Mouse (Mus musculus) hindbrain, postnatal 0 days (tissue): ENCODE results near the gene Cdk18. TPM values are rescaled to one million over a fixed set of nuclear protein-coding genes. Genes with fewer than 3 reads are reported as not detected.

Experiments used
- ATAC-seq: fragments of 200-750 bp; cut with Nextera tagmentation; 2 replicates; pipeline ENCODE4 v1.8.0; 2017; ENCODE audit warnings: mild to moderate bottlenecking, moderate TSS enrichment, moderate library complexity
- DNase-seq: peaks from one replicate; pipeline ENCODE4 v3.0.0-alpha.2; 2015; ENCODE audit warnings: low spot score
- H3K27ac ChIP-seq: fragments of 300-500 bp; sonication (generic); 2 replicates; pipeline ENCODE4 v1.5.1; 2014; ENCODE audit warnings: mild to moderate bottlenecking
- H3K27me3 ChIP-seq: fragments of 300-500 bp; sonication (generic); 2 replicates; pipeline ENCODE4 v1.6.1; 2014; ENCODE audit warnings: low read length, mixed read lengths; ENCODE audit not compliant: insufficient read depth
- H3K36me3 ChIP-seq: fragments of 300-500 bp; sonication (generic); 2 replicates; pipeline ENCODE4 v1.6.1; 2014; ENCODE audit warnings: low read length, mixed read lengths; ENCODE audit not compliant: insufficient read depth
- H3K4me1 ChIP-seq: fragments of 300-500 bp; sonication (generic); 2 replicates; pipeline ENCODE4 v1.6.1; 2014; ENCODE audit warnings: antibody characterized with exemption, low read length, mixed read lengths; ENCODE audit not compliant: insufficient read depth
- H3K4me2 ChIP-seq: fragments of 300-500 bp; sonication (generic); 2 replicates; pipeline ENCODE4 v1.6.1; 2014; ENCODE audit warnings: low read depth, mild to moderate bottlenecking, low read length, moderate library complexity, mixed read lengths
- H3K4me3 ChIP-seq: fragments of 300-500 bp; sonication (generic); 2 replicates; pipeline ENCODE4 v1.5.1; 2014; ENCODE audit warnings: low read length
- H3K9ac ChIP-seq: fragments of 300-500 bp; sonication (generic); replicated peaks from 2 replicates; pipeline ENCODE4 v1.6.1; 2014; ENCODE audit warnings: mild to moderate bottlenecking, low read length, moderate library complexity, mixed read lengths
- H3K9me3 ChIP-seq: fragments of 300-500 bp; sonication (generic); 2 replicates; pipeline ENCODE4 v1.6.1; 2016; ENCODE audit warnings: low read length, mixed read lengths
- CTCF ChIP-seq: IDR thresholded peaks from 2 replicates; pipeline ENCODE4 v1.5.1; 2016; ENCODE audit warnings: antibody characterized with exemption, control low read depth, low read depth
- WGBS: fragments of 180-500 bp; shearing (Covaris S2); extraction: QIAGEN DNeasy Blood & Tissue Kit; methylation state at CpG from one replicate; pipeline ENCODE4 v1.1.7; 2014; 5-methylcytosine and 5-hydroxymethylcytosine counted together
- polyA plus RNA-seq: library from polyadenylated mRNA; unstranded; fragments of >200 nt; fragmentation: Nextera tagmentation; extraction: Ambion mirVana; gene quantifications from 2 replicates; pipeline ENCODE4 v1.2.1, GENCODE M21; 2015
- total RNA-seq: library from RNA; depleted of rRNA; stranded (reverse); fragments of >200 nt; gene quantifications from 2 replicates; pipeline ENCODE4 v1.2.3, GENCODE M21; 2014

The Cdk18 gene
- total and polyA plus RNA-seq, 2 experiments from 2014 or later, result 1.6 to 4.1 TPM

- no peak for ATAC-seq
- Histone ChIP-seq H3K36me3 (no peaks in the 10 kb centered on the region), H3K4me3 (no peak overlapping the region), H3K27ac (no peak overlapping the region), H3K4me2 (no peak overlapping the region), H3K9ac (no peak overlapping the region; the same call in 1 of the 2 replicates), H3K9me3 (no peaks in the 10 kb centered on the region), H3K27me3 (no peaks in the 10 kb centered on the region), H3K4me1 (no peaks in the 10 kb centered on the region)
- 75% methylated on average over 2 of the region's 2 CpGs for WGBS
- no peak for DNase-seq
- TF ChIP-seq CTCF, result no peak
Observed at GRCm38 (mm10) chr1:132151908-132152307, 12.4 kb upstream of the Cdk18 start.

- no peak overlapping the region for H3K4me2 ChIP-seq
- no peak overlapping the region for H3K4me3 ChIP-seq
- no peak for ATAC-seq
- H3K9ac ChIP-seq, result no peak overlapping the region; the same call in 1 of the 2 replicates
- H3K9me3 ChIP-seq, result no peaks in the 10 kb centered on the region
- no peaks in the 10 kb centered on the region for H3K36me3 ChIP-seq
- DNase-seq, result no peak
- no peak overlapping the region for H3K27ac ChIP-seq
- H3K4me1 ChIP-seq, result no peaks in the 10 kb centered on the region
- 71% methylated on average over 15 of the region's 15 CpGs for WGBS
- no peaks in the 10 kb centered on the region for H3K27me3 ChIP-seq
- no peak for TF ChIP-seq CTCF
Observed at GRCm38 (mm10) chr1:132150817-132151601, 11.5 kb upstream of the Cdk18 start.

DNA sequence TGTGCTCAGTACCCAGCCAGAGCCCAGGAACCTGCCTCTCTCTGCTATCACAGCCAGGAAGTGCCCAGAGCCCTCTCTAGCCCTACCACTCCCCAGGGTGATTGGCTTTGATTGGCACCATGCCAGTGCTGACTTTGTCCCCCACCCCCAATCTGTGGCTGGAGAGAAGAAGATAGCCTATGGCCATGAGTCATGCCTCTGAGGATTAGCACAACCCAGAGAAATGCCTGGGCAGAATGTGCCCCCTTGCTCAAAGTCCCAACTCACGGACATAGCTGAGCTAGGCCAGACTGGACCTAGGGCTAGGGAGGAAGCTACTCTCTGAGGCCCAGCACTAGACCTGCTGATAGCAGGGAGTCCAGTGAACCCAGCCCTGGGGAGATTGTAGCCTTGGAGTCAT, 10.7 kb upstream of the Cdk18 start:
- Histone ChIP-seq H3K27me3 (no peaks in the 10 kb centered on the region), H3K27ac (no peak overlapping the region), H3K4me2 (no peak overlapping the region), H3K36me3 (no peaks in the 10 kb centered on the region), H3K9ac (no peak overlapping the region), H3K9me3 (no peaks in the 10 kb centered on the region), H3K4me3 (no peak overlapping the region), H3K4me1 (no peaks in the 10 kb centered on the region)
- no peak for TF ChIP-seq CTCF
- no peak for DNase-seq
- WGBS, result 39% methylated on average over 1 of the region's 1 CpGs
- peak; percentile 27; the same call in 1 of the 2 replicates for ATAC-seq

DNA sequence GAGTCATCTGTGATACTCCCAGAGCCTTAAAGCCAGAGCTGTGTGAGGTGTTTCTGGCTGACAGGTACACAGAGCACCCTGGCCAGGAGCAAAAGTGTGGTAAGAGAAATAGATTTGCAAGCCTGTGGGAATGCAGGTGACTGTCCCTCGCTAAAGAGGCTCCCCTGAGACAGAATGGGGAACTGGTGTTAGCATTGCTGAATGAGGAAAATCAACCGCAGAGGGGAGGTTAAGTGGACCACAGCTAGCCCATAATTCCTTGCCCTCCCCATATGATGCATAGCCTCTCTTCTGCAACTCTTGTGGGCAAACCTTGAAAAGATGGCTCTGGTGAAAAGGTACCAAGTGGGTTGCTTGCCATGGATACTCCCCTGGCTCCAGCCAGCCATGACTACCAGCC, 9.9 kb upstream of the Cdk18 start:
- H3K27me3 ChIP-seq, result no peaks in the 10 kb centered on the region
- no peaks in the 10 kb centered on the region for H3K36me3 ChIP-seq
- no peak overlapping the region for H3K27ac ChIP-seq
- H3K9ac ChIP-seq, result no peak overlapping the region
- no peak overlapping the region for H3K4me3 ChIP-seq
- TF ChIP-seq CTCF, result no peak
- WGBS, result 68% methylated on average over 2 of the region's 2 CpGs
- peaks cover 3% of the 10 kb centered on the region; the same call in 1 of the 2 replicates for H3K4me1 ChIP-seq
- no peak for ATAC-seq
- no peak overlapping the region for H3K4me2 ChIP-seq
- no peaks in the 10 kb centered on the region for H3K9me3 ChIP-seq
- DNase-seq, result no peak

DNA sequence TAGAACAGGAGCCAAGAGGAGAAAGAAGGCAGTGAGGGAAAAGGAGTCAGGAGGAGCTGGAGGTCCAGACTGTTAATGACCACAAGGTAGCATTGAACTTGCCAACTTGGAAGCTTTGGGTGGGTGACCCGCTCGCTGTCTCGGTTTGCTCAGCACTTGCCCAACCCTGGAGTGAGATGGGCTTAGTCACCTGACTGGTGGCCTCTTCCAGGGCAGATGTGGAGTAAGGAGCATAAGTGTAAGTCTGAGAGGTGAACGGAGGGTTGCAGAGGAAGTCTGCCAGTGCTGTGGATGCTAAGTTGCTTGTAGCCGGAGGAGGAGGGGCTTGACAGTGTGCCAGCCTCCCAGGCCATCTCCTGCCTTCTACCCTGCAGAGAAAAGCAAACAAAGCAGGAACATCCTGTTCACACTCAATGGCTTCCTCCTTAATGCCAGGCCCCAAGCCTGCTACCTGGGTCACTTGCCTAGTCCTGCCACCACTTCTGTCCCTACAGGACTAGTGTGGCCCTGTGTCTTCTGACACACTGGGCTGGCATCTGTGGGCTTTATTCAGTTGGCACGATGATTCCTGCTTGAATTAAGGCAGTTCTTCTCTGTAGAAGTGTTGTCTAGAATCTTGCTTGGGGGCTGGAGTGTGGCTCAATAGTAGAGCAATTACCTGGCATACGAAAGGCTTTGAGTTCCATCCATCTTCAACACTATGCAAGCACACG, 6.6 kb upstream of the Cdk18 start:
- WGBS, result 79% methylated on average over 8 of the region's 8 CpGs

GRCm38 (mm10) chr1:132144837-132145236, 5.4 kb upstream of the Cdk18 start:
- no peak for DNase-seq
- WGBS, result 69% methylated on average over 3 of the region's 3 CpGs
- Histone ChIP-seq H3K9ac (no peak overlapping the region), H3K9me3 (no peaks in the 10 kb centered on the region), H3K4me3 (no peak overlapping the region), H3K27ac (no peak overlapping the region), H3K36me3 (no peaks in the 10 kb centered on the region), H3K4me2 (no peak overlapping the region), H3K4me1 (peaks cover 14% of the 10 kb centered on the region), H3K27me3 (no peaks in the 10 kb centered on the region)
- no peak for ATAC-seq
- no peak for TF ChIP-seq CTCF

More for the DNA sequence above, 6.6 kb upstream of the Cdk18 start:
- Histone ChIP-seq H3K36me3 (no peaks in the 10 kb centered on the region), H3K9me3 (no peaks in the 10 kb centered on the region), H3K4me3 (no peak overlapping the region), H3K27ac (no peak overlapping the region), H3K9ac (no peak overlapping the region), H3K4me1 (peaks cover 14% of the 10 kb centered on the region), H3K4me2 (no peak overlapping the region), H3K27me3 (no peaks in the 10 kb centered on the region)
- no peak for TF ChIP-seq CTCF
- ATAC-seq (no peak), DNase-seq (no peak)

GRCm38 (mm10) chr1:132144223-132144622, 4.7 kb upstream of the Cdk18 start:
- no peak for TF ChIP-seq CTCF
- ATAC-seq, result peak; percentile 77
- Histone ChIP-seq H3K27me3 (no peaks in the 10 kb centered on the region), H3K4me3 (no peak overlapping the region), H3K36me3 (no peaks in the 10 kb centered on the region), H3K4me1 (peaks cover 14% of the 10 kb centered on the region), H3K27ac (peak overlapping the region; percentile 15; the same call in 1 of the 2 replicates), H3K4me2 (no peak overlapping the region), H3K9me3 (no peaks in the 10 kb centered on the region), H3K9ac (no peak overlapping the region)
- 7% methylated on average over 2 of the region's 2 CpGs for WGBS
- peak; percentile 72 for DNase-seq
